Mouse (Mus musculus): ENCODE results near the gene Ccdc36.

GRCm38 (mm10) chr9:108388601-108389000, 39.7 kb downstream of the Ccdc36 start:
- TF ChIP-seq POLR2A (IDR thresholded peaks at IDR 0.05; ENCODE audit: low read depth, low read length) (no peak), CTCF (conservative IDR thresholded peaks at IDR 0.05; ENCODE audit: insufficient read depth, insufficient read length, low read depth, low read length) (no peak)
